Mouse (Mus musculus) forebrain, embryonic 13.5 days (tissue): ENCODE data around the gene Pdha1. TPM values are rescaled to one million over a fixed set of nuclear protein-coding genes. Genes with fewer than 3 reads are reported as not detected.

Source experiments
- ATAC-seq: fragments of 200-750 bp; cut with Nextera tagmentation; 2 replicates; pipeline ENCODE4 v1.8.0; 2017
- H3K27ac ChIP-seq: fragments of 300-500 bp; sonication (generic); 2 replicates; pipeline ENCODE4 v1.5.1; 2015; ENCODE audit warnings: inconsistent platforms, mild to moderate bottlenecking, moderate library complexity
- H3K27me3 ChIP-seq: fragments of 300-500 bp; sonication (generic); 2 replicates; pipeline ENCODE4 v1.6.1; 2015; ENCODE audit warnings: mild to moderate bottlenecking, inconsistent platforms
- H3K36me3 ChIP-seq: fragments of 300-500 bp; sonication (generic); 2 replicates; pipeline ENCODE4 v1.6.1; 2015; ENCODE audit warnings: mild to moderate bottlenecking, inconsistent platforms; ENCODE audit not compliant: poor library complexity, severe bottlenecking
- H3K4me1 ChIP-seq: fragments of 300-500 bp; sonication (generic); 2 replicates; pipeline ENCODE4 v1.6.1; 2015; ENCODE audit warnings: inconsistent platforms
- H3K4me2 ChIP-seq: fragments of 300-500 bp; sonication (generic); 2 replicates; pipeline ENCODE4 v1.6.1; 2015; ENCODE audit warnings: inconsistent platforms, mild to moderate bottlenecking, moderate library complexity
- H3K4me3 ChIP-seq: fragments of 300-500 bp; sonication (generic); 2 replicates; pipeline ENCODE4 v1.5.1; 2015; ENCODE audit warnings: mild to moderate bottlenecking, inconsistent platforms
- H3K9ac ChIP-seq: fragments of 300-500 bp; sonication (generic); 2 replicates; pipeline ENCODE4 v1.6.1; 2015; ENCODE audit warnings: mild to moderate bottlenecking, inconsistent platforms
- H3K9me3 ChIP-seq: fragments of 300-500 bp; sonication (generic); replicated peaks from 2 replicates; pipeline ENCODE4 v1.6.1; 2016; ENCODE audit warnings: inconsistent platforms
- WGBS: fragments of 180-500 bp; shearing (Covaris S2); methylation state at CpG from one replicate; pipeline ENCODE4 v1.1.7; 2015; 5-methylcytosine and 5-hydroxymethylcytosine counted together
- polyA plus RNA-seq: library from polyadenylated mRNA; unstranded; fragments of >200 nt; fragmentation: Nextera tagmentation; extraction: Ambion mirVana; gene quantifications from 2 replicates; pipeline ENCODE4 v1.2.1, GENCODE M21; 2015

Gene Pdha1
- 87.4 and 96.7 TPM in 2 replicates for polyA plus RNA-seq

DNA sequence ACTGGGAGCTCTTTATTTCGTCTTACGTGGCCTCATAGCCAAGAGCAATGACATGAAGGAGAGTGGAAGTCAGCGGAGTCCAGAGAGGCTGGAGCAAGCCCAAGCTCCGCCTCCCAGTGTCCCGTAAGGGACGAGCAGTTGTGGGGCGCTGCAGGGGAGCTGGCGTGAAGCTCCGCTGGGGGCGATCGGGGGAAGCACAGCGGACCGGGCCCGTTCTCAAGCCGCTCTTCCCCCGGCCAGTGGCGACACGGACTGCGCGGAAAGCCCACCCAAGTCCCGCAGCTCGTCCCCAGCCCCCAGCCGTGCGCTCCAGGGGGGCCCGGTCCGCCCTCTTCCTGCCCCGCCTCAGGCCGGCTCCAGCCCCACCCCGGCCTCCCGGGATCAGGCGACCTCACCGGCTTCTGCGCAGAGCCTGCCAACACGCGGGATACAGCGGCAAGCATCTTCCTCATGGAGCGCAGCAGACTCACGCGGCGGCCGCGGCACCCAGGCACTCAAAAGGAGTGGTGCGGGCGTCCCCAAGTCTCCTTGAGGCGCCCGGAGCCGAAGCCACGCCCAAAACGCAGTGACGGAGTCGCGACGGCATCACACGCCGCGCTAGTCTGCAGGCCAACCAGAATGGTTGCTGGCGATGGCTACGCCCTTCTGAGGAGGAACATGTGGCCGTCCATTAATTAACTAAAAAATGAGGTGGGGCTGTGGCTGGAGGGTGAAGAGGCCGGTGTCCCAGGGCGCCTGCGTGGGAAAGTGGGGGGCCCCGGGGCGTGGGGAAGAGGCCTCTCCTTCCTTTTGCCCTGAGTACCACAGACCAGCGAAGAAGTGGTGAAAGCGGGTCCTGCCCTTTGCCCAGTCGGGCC is at the start of gene Pdha1:
Gene Pdha1 (minus strand): TSS at position 553 of the 857 bp plus-strand sequence.
- Histone ChIP-seq H3K36me3 (no peaks in the 10 kb centered on the region), H3K9ac (peak within 1 kb of the TSS; percentile 73), H3K4me3 (peak within 1 kb of the TSS; percentile 61), H3K4me1 (peaks cover 14% of the 10 kb centered on the region), H3K27ac (peak within 1 kb of the TSS; percentile 78), H3K9me3 (no peaks in the 10 kb centered on the region), H3K27me3 (no peaks in the 10 kb centered on the region; the same call in 1 of the 2 replicates), H3K4me2 (peak within 1 kb of the TSS; percentile 71)
- ATAC-seq = peak; percentile 99
- 11% methylated on average over 54 of the region's 67 CpGs for WGBS

DNA sequence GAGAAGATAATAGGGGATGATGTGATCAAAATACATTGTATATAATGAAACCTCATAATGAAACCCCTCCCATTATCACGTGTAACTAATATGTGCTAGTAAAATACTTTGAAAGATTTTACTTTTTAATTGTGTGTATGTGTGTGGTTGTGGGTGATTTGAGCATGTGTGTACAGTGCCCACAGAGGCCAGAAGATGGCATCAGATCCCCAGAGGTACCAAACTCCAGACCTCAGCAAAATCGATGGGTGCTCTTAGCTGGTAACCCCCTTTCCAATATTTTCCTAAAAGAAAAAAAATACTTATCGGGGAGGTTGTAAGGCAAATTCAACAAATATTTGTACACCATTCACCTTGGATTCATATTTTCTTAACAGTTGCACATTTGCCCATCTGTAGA is 40.8 kb upstream of the Pdha1 start:
- Histone ChIP-seq H3K27ac (no peak overlapping the region), H3K9ac (no peak overlapping the region), H3K4me1 (no peaks in the 10 kb centered on the region), H3K27me3 (no peaks in the 10 kb centered on the region), H3K4me3 (no peak overlapping the region), H3K36me3 (no peaks in the 10 kb centered on the region), H3K4me2 (no peak overlapping the region), H3K9me3 (no peaks in the 10 kb centered on the region)
- ATAC-seq = no peak
- 64% methylated on average over 3 of the region's 3 CpGs for WGBS

DNA sequence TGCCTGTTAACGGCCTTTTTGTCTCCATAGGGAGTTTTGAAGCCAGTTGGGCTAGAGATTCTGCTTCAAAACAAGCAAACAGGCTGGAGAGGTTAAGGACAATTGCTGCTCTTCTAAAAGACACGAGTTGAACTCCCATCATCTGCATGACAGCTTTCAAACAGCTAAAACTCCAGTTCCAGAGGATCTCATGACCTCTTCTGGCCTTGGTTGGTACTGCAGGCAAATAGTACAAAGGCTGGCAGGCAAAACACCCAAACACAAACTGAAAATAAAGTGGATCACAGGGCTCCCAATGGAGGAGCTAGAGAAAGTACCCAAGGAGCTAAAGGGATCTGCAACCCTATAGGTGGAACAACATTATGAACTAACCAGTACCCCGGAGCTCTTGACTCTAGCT is 31.9 kb upstream of the Pdha1 start:
- Histone ChIP-seq H3K4me2 (no peak overlapping the region), H3K9ac (no peak overlapping the region), H3K36me3 (no peaks in the 10 kb centered on the region), H3K27me3 (no peaks in the 10 kb centered on the region), H3K9me3 (no peaks in the 10 kb centered on the region), H3K4me3 (no peak overlapping the region), H3K4me1 (0 out of 2 replicates have a peak, but pooled peaks cover 6% of the 10 kb centered on the region), H3K27ac (no peak overlapping the region)
- 13% methylated on average over 2 of the region's 3 CpGs for WGBS
- peak; percentile 36; the same call in 1 of the 2 replicates for ATAC-seq

DNA sequence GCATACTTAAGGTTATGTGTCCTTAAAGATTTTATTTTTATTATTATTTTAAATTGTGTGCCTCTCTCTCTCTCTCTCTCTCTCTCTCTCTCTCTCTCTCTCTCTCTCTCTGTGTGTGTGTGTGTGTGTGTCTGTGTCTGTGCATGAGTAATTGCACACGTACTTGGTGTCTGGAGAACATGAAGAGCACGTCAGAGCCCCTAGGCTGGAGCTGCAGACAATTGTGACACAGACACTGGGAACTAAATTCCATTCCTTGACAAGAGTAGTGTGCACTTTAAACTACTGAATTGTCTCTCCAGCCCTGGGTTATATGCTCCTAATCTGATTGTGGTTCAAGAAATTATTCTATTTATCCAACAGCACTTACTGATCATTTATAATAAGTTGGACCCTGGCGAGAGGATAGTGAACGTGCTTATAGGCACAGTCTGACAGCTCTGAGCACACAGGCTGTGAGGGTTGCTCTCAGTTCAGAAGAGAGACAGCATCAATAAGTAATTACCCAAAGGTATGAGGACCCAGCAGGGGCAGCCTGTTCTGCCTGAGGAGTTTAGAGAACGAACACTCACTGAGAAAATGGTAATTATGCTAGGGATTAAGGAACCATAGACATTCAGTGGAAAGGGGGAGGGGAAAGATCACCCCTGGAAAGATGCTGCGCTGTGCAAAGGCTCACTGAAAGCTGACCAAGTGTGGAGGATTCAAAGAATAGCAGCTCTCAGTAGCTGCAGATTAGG is 28.2 kb upstream of the Pdha1 start:
- peak; percentile 63; the same call in 1 of the 2 replicates for ATAC-seq

DNA sequence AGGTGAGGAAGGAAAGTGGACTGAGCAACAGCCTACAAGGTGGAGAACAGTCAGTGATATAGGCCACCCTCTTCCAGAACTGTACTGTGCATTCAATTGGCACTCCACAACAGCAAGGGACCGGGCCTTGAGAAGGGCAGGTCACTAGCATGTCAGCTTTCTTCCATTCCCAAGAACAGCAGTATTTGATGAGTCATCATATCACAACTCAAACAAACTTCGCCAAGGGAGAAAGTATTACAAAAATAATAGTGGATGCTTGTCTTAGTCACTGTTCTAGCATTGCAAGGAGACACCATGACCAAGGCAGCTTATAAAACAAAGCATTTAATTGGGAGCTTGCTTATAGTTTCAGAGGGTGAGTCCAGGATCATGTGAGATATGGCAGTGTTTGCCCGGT is 26.0 kb upstream of the Pdha1 start:
- no peak overlapping the region for H3K4me3 ChIP-seq
- no peaks in the 10 kb centered on the region for H3K36me3 ChIP-seq
- H3K9ac ChIP-seq = no peak overlapping the region
- no peak overlapping the region for H3K27ac ChIP-seq
- WGBS = 91% methylated on average over 3 of the region's 3 CpGs
- no peaks in the 10 kb centered on the region for H3K9me3 ChIP-seq
- 0 out of 2 replicates have a peak, but pooled peaks cover 6% of the 10 kb centered on the region for H3K4me1 ChIP-seq
- H3K27me3 ChIP-seq = no peaks in the 10 kb centered on the region
- no peak overlapping the region for H3K4me2 ChIP-seq
- no peak for ATAC-seq

More for the DNA sequence above, 28.2 kb upstream of the Pdha1 start:
- Histone ChIP-seq H3K4me3 (no peak overlapping the region), H3K27me3 (no peaks in the 10 kb centered on the region), H3K27ac (no peak overlapping the region; the same call in 1 of the 2 replicates), H3K36me3 (no peaks in the 10 kb centered on the region), H3K9ac (no peak overlapping the region), H3K9me3 (no peaks in the 10 kb centered on the region), H3K4me1 (0 out of 2 replicates have a peak, but pooled peaks cover 6% of the 10 kb centered on the region), H3K4me2 (no peak overlapping the region)
- 24% methylated on average over 6 of the region's 6 CpGs for WGBS

DNA sequence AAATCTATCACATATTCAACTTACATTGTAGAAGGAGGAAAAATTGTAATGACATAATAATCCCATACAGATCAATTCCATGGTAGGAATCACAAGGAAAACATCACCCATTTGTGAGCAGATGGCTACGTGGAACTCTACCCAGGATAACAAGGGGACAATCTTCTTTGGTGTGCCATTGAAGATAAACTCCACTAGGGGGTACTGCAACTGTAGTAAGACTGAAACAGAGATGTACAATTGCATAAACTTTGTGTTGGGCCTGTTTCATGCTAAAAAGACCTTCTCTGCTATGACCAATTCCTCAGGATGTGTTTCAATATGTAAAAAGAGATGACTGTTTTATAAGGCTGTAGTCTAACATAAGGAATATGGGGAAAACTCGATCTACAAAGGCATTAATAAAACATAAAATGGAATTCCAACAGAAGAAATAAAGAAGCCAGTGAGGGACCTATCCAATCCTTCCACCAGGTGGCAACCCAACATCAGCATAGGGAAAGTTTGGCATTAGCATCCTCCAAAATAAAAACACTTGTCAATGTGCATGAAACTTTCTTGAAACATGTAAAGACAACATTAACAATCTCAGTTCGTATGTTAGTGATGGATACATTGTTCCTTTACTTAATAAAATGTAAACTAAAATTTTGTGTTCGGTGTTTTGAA is 15.1 kb upstream of the Pdha1 start:
- no peak overlapping the region for H3K4me2 ChIP-seq
- ATAC-seq = no peak
- no peaks in the 10 kb centered on the region for H3K27me3 ChIP-seq
- H3K4me3 ChIP-seq = no peak overlapping the region
- no peaks in the 10 kb centered on the region for H3K4me1 ChIP-seq
- H3K36me3 ChIP-seq = no peaks in the 10 kb centered on the region
- H3K27ac ChIP-seq = no peak overlapping the region
- no peak overlapping the region for H3K9ac ChIP-seq
- 52% methylated on average over 4 of the region's 4 CpGs for WGBS
- H3K9me3 ChIP-seq = no peaks in the 10 kb centered on the region

DNA sequence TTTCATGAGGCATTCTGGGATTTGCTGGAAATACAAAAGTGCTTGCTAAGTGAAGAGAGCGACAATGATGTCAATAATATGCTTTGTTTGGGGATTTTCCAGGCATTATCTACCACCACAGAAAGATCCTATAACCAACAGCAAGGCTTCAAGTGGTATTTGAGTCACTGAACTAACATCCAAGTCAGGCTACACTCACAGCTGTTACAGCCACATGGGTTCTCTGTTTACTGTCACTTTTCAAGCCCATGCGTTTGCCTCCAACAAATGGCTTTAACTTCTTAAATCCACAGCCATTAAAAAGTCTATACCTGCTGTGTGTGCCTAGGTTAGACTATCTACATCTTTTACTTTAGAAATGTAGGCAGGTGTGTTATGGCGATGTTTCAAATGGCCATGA is 10.6 kb upstream of the Pdha1 start:
- Histone ChIP-seq H3K9ac (no peak overlapping the region), H3K36me3 (no peaks in the 10 kb centered on the region), H3K4me2 (no peak overlapping the region), H3K27ac (no peak overlapping the region), H3K4me3 (no peak overlapping the region), H3K27me3 (no peaks in the 10 kb centered on the region), H3K9me3 (no peaks in the 10 kb centered on the region), H3K4me1 (no peaks in the 10 kb centered on the region)
- 84% methylated on average over 3 of the region's 3 CpGs for WGBS
- no peak for ATAC-seq

DNA sequence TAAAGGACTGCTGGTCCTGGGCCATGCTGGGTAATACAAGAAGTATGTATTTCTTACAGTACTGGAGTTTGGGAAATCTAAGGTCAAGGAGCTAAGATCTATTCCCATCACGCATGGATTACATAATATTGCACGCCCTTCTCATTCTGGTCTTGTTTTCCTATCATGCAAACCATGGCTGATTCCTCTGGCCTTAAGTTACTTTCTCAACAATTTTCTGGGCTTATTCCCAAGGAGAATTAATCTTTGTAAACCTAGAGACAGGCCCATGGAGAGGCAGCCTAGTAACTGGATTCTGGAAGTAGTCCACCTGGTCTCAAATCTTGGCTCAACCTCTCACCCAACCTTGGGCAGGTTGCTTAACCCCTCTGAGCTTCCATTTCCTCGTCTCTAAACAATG is 9.2 kb upstream of the Pdha1 start:
- no peak overlapping the region for H3K27ac ChIP-seq
- no peak overlapping the region for H3K4me3 ChIP-seq
- 91% methylated on average over 3 of the region's 3 CpGs for WGBS
- ATAC-seq = no peak
- no peak overlapping the region for H3K4me2 ChIP-seq
- no peaks in the 10 kb centered on the region for H3K27me3 ChIP-seq
- no peaks in the 10 kb centered on the region for H3K36me3 ChIP-seq
- H3K9ac ChIP-seq = no peak overlapping the region
- H3K4me1 ChIP-seq = no peaks in the 10 kb centered on the region
- H3K9me3 ChIP-seq = no peaks in the 10 kb centered on the region

DNA sequence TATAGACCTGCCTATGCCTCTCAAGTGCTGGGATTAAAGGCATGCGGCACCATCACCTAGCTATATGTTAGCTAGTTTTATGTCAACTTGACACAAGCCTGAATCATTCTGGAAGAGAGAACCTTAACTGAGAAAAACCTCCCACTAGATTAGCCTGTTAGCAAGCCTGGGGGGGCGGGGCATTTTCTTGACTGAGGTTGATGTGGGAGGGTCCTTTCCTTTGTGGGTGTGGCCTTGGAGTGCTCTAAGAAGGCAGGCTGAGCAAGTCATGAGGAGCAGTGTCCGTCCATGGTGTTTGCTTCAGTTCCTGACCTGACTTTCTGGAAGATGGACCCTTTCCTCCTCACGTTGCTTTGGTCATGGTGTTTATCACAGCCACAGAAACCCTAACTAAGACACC is 8.6 kb upstream of the Pdha1 start:
- H3K9me3 ChIP-seq = no peaks in the 10 kb centered on the region
- 92% methylated on average over 4 of the region's 4 CpGs for WGBS
- no peak overlapping the region for H3K27ac ChIP-seq
- no peak overlapping the region for H3K9ac ChIP-seq
- no peaks in the 10 kb centered on the region for H3K27me3 ChIP-seq
- no peak overlapping the region for H3K4me2 ChIP-seq
- no peaks in the 10 kb centered on the region for H3K4me1 ChIP-seq
- H3K36me3 ChIP-seq = no peaks in the 10 kb centered on the region
- ATAC-seq = no peak
- no peak overlapping the region for H3K4me3 ChIP-seq

DNA sequence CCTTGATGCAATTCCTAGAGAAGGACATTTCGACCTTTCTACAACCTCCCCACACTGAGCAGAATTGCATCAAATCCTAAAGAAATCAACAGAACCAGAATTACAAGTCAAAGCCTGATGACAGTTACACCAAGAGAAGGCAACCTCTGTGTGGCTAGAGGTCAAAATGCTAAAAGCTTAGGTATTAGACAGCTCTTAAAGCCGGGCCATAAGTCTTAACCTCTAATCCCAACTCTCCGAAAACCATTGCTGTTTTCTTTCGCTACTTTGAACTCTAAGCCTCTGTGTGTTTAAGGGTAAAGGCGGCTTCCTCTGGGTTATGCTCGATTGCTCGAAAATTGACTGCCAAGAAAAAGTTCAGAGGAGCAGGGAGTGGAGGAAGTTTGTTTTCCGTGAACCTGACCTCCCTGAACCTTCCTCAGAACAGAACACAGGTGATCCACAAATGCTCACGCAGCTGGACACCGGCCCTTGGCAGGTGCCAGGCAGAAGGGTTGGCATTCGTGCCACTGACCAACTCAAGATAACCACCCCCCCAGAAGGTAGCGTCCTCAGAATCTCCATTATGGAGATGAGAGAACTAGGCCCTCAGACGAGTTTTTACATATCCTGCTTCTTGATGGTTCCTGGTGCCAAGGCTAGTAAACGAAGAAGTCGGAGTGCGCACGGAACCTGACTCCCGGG is 894 bp downstream of the Pdha1 start:
- H3K27ac ChIP-seq = peak overlapping the region; percentile 78; the same call in 1 of the 2 replicates
- peaks cover 14% of the 10 kb centered on the region for H3K4me1 ChIP-seq
- no peaks in the 10 kb centered on the region; the same call in 1 of the 2 replicates for H3K27me3 ChIP-seq
- H3K4me3 ChIP-seq = peak overlapping the region; percentile 61
- H3K4me2 ChIP-seq = peak overlapping the region; percentile 71
- no peak for ATAC-seq
- no peaks in the 10 kb centered on the region for H3K36me3 ChIP-seq
- H3K9me3 ChIP-seq = no peaks in the 10 kb centered on the region
- H3K9ac ChIP-seq = peak overlapping the region; percentile 73
- WGBS = 24% methylated on average over 18 of the region's 18 CpGs

DNA sequence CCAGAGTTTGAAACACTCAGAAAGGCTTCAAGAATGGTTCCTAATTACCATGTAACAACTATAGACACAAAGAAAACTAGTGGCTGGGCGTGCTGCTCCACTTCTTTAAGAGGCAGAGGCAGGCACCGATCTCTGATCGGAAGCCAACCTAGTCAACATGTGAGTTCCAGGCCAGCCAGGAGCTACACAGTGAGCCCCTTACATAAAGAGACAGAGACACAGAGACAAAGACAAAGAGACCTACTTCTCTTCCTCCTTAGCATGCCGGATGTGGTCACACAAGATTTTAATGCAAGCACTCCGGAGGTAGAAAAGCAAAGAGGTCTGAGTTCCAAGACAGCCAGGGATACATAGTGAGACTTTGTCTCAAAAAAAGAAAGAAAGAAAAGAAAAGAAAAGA is 2.1 kb downstream of the Pdha1 start:
- no peaks in the 10 kb centered on the region; the same call in 1 of the 2 replicates for H3K27me3 ChIP-seq
- peak overlapping the region; percentile 17 for H3K4me3 ChIP-seq
- no peak overlapping the region for H3K9ac ChIP-seq
- H3K4me2 ChIP-seq = peak overlapping the region; percentile 71
- H3K4me1 ChIP-seq = peaks cover 14% of the 10 kb centered on the region
- no peak for ATAC-seq
- 33% methylated on average over 5 of the region's 5 CpGs for WGBS
- no peaks in the 10 kb centered on the region for H3K9me3 ChIP-seq
- peaks cover 7% of the 10 kb centered on the region; the same call in 1 of the 2 replicates for H3K36me3 ChIP-seq
- H3K27ac ChIP-seq = no peak overlapping the region
